Mouse (Mus musculus): ENCODE data around the gene Brwd1. TPM values are rescaled to one million over a fixed set of nuclear protein-coding genes. Genes with fewer than 3 reads are reported as not detected.
"Not testable (repeated sequence)": the region's sequence is repeated elsewhere in the genome, so short reads cannot be mapped to it uniquely, and the experiment has no call there.

Gene Brwd1
- total RNA-seq, 2 experiments from 2014 or later: 67.0 to 85.9 TPM

- DNase-seq: no peak
These were observed 98.7 kb downstream of the Brwd1 start for GRCm38 (mm10) chr16:95983601-95984000.

- DNase-seq: no peak
These were observed 111.5 kb downstream of the Brwd1 start for GRCm38 (mm10) chr16:95970841-95971240.

- no peak for DNase-seq
These were observed 114.9 kb downstream of the Brwd1 start for GRCm38 (mm10) chr16:95967455-95967854.

GRCm38 (mm10) chr16:95964427-95965023, 117.8 kb downstream of the Brwd1 start:
- DNase-seq: peak; percentile 56

GRCm38 (mm10) chr16:95961484-95961883, 120.8 kb downstream of the Brwd1 start:
- DNase-seq: not testable (repeated sequence)

GRCm38 (mm10) chr16:95960689-95961088, 121.6 kb downstream of the Brwd1 start:
- DNase-seq: not testable (repeated sequence)

- DNase-seq: no peak
These were observed 124.2 kb downstream of the Brwd1 start for GRCm38 (mm10) chr16:95958080-95958479.

GRCm38 (mm10) chr16:95956618-95957017, 125.7 kb downstream of the Brwd1 start:
- DNase-seq: no peak

GRCm38 (mm10) chr16:95955716-95956346, 126.5 kb downstream of the Brwd1 start:
- DNase-seq: no peak

- DNase-seq: no peak
These were observed 128.0 kb downstream of the Brwd1 start for GRCm38 (mm10) chr16:95954341-95954740.

- DNase-seq: no peak
These were observed 129.1 kb downstream of the Brwd1 start for GRCm38 (mm10) chr16:95953159-95953650.

GRCm38 (mm10) chr16:95951471-95951870, 130.9 kb downstream of the Brwd1 start:
- no peak for DNase-seq

- peak; percentile 81 for DNase-seq
These were observed 136.7 kb downstream of the Brwd1 start for GRCm38 (mm10) chr16:95945389-95946311.

- DNase-seq: no peak
These were observed 139.1 kb downstream of the Brwd1 start for GRCm38 (mm10) chr16:95943186-95943585.

Small RNA genes lying within 50 kb of the gene (microRNA-seq; reads per million reads assigned to microRNA genes)
- gene Gm27833: not detected

Other genes with a start within 250 kb of the Brwd1 start
- gene Psmg1, start 91.6 kb downstream of the Brwd1 start, total RNA-seq (2021): 10 to 100 TPM; 37.2 to 40.0 TPM
- 100 to 1,000 TPM; 206 to 208 TPM for gene Hmgn1, start 45.2 kb upstream of the Brwd1 start, total RNA-seq (2021)
- gene Wrb, start 62.9 kb upstream of the Brwd1 start, total RNA-seq (2021): 10 to 100 TPM; 21.6 to 25.6 TPM
- 1 to 10 TPM in 1 of 2 experiments, under 1 TPM in 1; 0.78 to 2.0 TPM for gene Lca5l, start 109.7 kb upstream of the Brwd1 start, total RNA-seq (2021)
- gene Sh3bgr, start 117.9 kb upstream of the Brwd1 start, total RNA-seq (2021): 10 to 100 TPM; 15.6 to 43.9 TPM
- under 1 TPM; 0.12 to 0.30 TPM for gene B3galt5, start 153.3 kb upstream of the Brwd1 start, total RNA-seq (2021)